Mouse (Mus musculus) hindbrain, embryonic 15.5 days (tissue): Measurements from ENCODE around the gene Apba2. TPM values are rescaled to one million over a fixed set of nuclear protein-coding genes. Genes with fewer than 3 reads are reported as not detected.

Experiments
- ATAC-seq: fragments of 200-750 bp; cut with Nextera tagmentation; 2 replicates; pipeline ENCODE4 v1.8.0; 2017; ENCODE audit warnings: low read depth, moderate number of reproducible peaks, moderate TSS enrichment; ENCODE audit not compliant: low FRiP score
- H3K27ac ChIP-seq: fragments of 300-500 bp; sonication (generic); replicated peaks from 2 replicates; pipeline ENCODE4 v1.5.1; 2015; ENCODE audit warnings: mild to moderate bottlenecking, inconsistent platforms
- H3K27me3 ChIP-seq: fragments of 300-500 bp; sonication (generic); 2 replicates; pipeline ENCODE4 v1.6.1; 2015; ENCODE audit warnings: control low read depth, inconsistent platforms
- H3K36me3 ChIP-seq: fragments of 300-500 bp; sonication (generic); 2 replicates; pipeline ENCODE4 v1.6.1; 2015; ENCODE audit warnings: control low read depth, inconsistent platforms
- H3K4me1 ChIP-seq: fragments of 300-500 bp; sonication (generic); replicated peaks from 2 replicates; pipeline ENCODE4 v1.6.1; 2015; ENCODE audit warnings: control low read depth, inconsistent platforms
- H3K4me2 ChIP-seq: fragments of 300-500 bp; sonication (generic); 2 replicates; pipeline ENCODE4 v1.6.1; 2015; ENCODE audit warnings: moderate library complexity, mild to moderate bottlenecking, inconsistent platforms
- H3K4me3 ChIP-seq: fragments of 300-500 bp; sonication (generic); 2 replicates; pipeline ENCODE4 v1.5.1; 2015; ENCODE audit warnings: mild to moderate bottlenecking, inconsistent platforms
- H3K9ac ChIP-seq: fragments of 300-500 bp; sonication (generic); 2 replicates; pipeline ENCODE4 v1.6.1; 2015; ENCODE audit warnings: inconsistent platforms
- H3K9me3 ChIP-seq: fragments of 300-500 bp; sonication (generic); 2 replicates; pipeline ENCODE4 v1.6.1; 2016; ENCODE audit warnings: control low read depth, inconsistent platforms
- WGBS: fragments of 180-500 bp; shearing (Covaris S2); methylation state at CpG from one replicate; pipeline ENCODE4 v1.1.7; 2015; 5-methylcytosine and 5-hydroxymethylcytosine counted together
- polyA plus RNA-seq: library from polyadenylated mRNA; unstranded; fragments of >200 nt; fragmentation: Nextera tagmentation; extraction: Ambion mirVana; gene quantifications from 2 replicates; pipeline ENCODE4 v1.2.1, GENCODE M21; 2015

Apba2 gene
- polyA plus RNA-seq, 1 experiment from 2014 or later, result 175 TPM

DNA sequence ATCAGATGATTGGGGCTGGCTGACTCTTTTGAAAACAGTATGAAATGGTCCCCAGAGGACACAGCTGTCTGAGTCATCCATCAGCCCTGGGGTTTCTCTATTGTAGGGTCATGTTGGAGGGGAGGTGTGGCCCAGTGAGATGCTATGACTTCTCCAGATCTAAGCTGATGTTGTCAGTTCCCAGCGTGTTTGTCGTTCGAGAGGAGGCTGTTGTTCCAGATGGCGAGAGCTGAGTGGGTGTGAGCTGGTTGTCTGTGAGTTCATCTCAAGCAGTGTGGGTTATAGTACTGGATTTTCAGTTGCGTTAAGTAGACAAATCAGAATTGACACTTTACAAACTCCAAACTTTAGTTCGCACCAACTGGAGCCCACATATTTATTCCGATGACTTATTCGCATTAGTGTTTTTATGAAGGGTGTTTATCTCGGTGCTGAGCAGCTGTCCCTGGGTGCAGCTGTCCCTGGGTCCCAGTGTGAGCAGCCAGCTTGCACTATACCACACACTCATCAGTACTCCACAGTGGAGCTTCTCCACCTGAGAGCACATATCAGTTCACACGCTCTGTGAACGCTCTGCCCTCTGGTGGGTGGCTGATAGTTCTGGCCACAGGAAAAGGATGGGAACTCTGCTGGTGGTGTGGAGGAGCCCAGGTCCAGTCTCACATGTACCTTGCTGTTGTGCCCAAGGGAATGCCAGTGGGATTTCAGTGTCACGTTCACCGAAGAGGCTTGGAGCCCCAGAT is 208.2 kb downstream of the Apba2 start:
- no peaks in the 10 kb centered on the region for H3K27me3 ChIP-seq
- H3K9ac ChIP-seq, result no peak overlapping the region
- no peaks in the 10 kb centered on the region for H3K9me3 ChIP-seq
- 0 out of 2 replicates have a peak, but pooled peaks cover 3% of the 10 kb centered on the region for H3K36me3 ChIP-seq
- H3K4me2 ChIP-seq, result no peak overlapping the region
- no peak overlapping the region for H3K4me3 ChIP-seq
- no peaks in the 10 kb centered on the region for H3K4me1 ChIP-seq
- H3K27ac ChIP-seq, result no peak overlapping the region
- ATAC-seq, result 0 out of 2 replicates have a peak, but pooled peaks have one; percentile 50
- 84% methylated on average over 13 of the region's 13 CpGs for WGBS

DNA sequence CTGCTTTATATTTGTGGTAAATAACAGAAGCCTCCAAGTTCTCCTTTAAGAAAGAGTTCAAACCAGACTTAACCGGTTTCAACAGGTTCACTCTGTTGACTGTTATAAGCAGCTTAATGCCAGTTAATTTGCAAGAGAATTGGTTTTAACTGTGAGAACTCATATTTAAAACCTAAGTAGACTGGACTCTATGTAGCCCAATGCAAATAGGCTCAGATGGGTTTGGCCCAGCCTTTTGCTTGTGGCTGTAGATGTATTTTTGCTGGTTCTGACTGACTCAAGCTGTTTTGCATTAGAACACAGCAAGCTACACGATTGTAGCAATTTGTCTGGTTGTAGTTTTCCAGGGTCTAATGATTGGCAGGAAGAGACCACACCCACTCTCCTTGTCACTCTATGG is 214.8 kb downstream of the Apba2 start:
- Histone ChIP-seq H3K4me1 (no peaks in the 10 kb centered on the region), H3K9me3 (no peaks in the 10 kb centered on the region), H3K27ac (no peak overlapping the region), H3K27me3 (no peaks in the 10 kb centered on the region), H3K4me3 (no peak overlapping the region), H3K36me3 (peaks cover 6% of the 10 kb centered on the region; the same call in 1 of the 2 replicates), H3K4me2 (no peak overlapping the region), H3K9ac (no peak overlapping the region)
- ATAC-seq, result no peak
- WGBS, result 77% methylated on average over 2 of the region's 2 CpGs

- H3K4me2 ChIP-seq, result no peak overlapping the region
- H3K4me1 ChIP-seq, result peaks cover 21% of the 10 kb centered on the region
- H3K27ac ChIP-seq, result no peak overlapping the region
- no peak overlapping the region for H3K9ac ChIP-seq
- no peaks in the 10 kb centered on the region for H3K27me3 ChIP-seq
- no peaks in the 10 kb centered on the region for H3K9me3 ChIP-seq
- H3K4me3 ChIP-seq, result no peak overlapping the region
- no peak for ATAC-seq
- WGBS, result 89% methylated on average over 3 of the region's 3 CpGs
- no peaks in the 10 kb centered on the region for H3K36me3 ChIP-seq
Observed at GRCm38 (mm10) chr7:64723313-64723712, 221.8 kb downstream of the Apba2 start.

GRCm38 (mm10) chr7:64724409-64724808 is 222.9 kb downstream of the Apba2 start:
- no peaks in the 10 kb centered on the region for H3K36me3 ChIP-seq
- H3K4me3 ChIP-seq, result no peak overlapping the region
- no peaks in the 10 kb centered on the region for H3K9me3 ChIP-seq
- peaks cover 30% of the 10 kb centered on the region for H3K4me1 ChIP-seq
- H3K9ac ChIP-seq, result no peak overlapping the region
- no peak overlapping the region for H3K27ac ChIP-seq
- WGBS, result 92% methylated on average over 1 of the region's 1 CpGs
- H3K4me2 ChIP-seq, result no peak overlapping the region
- no peak for ATAC-seq
- no peaks in the 10 kb centered on the region for H3K27me3 ChIP-seq

DNA sequence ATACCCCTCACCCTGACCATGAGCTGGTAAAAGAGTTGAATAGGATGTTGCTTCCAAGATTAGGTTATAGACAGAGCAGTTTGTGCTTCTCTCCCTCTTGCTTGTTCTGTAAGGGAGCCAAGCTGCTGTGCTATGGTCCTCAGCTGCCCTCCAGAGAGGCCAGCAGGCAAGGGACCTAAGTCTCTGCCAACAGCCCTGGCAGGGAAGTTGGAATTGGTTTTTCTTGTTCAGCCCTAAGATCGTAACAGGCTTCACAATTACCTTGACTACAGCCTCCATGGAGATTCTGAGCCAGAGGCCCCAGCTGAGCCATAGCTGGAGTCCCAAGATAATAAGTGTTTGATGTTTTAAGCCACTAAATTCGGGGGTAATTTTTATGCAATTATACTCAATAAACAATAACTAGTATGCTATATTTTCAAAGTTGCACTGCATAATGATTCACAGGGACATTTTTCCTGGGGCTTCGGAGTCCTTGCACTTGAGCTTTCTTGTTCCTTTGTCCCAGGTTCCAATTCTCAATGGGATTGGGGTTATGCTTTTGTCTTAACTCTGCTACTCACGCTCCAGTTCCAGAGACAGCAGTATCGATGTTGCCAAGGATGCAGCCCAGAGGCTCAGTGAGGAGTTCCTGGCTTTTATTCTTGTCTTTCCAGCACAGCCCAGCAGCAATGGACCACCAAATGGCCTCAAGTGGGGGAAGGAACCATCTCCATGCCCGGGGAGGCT is 224.6 kb downstream of the Apba2 start:
- Histone ChIP-seq H3K9ac (no peak overlapping the region), H3K9me3 (no peaks in the 10 kb centered on the region), H3K36me3 (no peaks in the 10 kb centered on the region), H3K4me2 (no peak overlapping the region), H3K4me3 (no peak overlapping the region), H3K27ac (peak overlapping the region; percentile 75), H3K27me3 (no peaks in the 10 kb centered on the region), H3K4me1 (peaks cover 38% of the 10 kb centered on the region)
- ATAC-seq, result peak; percentile 55; the same call in 1 of the 2 replicates
- 52% methylated on average over 6 of the region's 6 CpGs for WGBS

- H3K9ac ChIP-seq, result no peak overlapping the region
- no peak overlapping the region for H3K4me3 ChIP-seq
- no peaks in the 10 kb centered on the region for H3K9me3 ChIP-seq
- peaks cover 38% of the 10 kb centered on the region for H3K4me1 ChIP-seq
- H3K4me2 ChIP-seq, result no peak overlapping the region
- H3K27me3 ChIP-seq, result no peaks in the 10 kb centered on the region
- peak; percentile 78 for ATAC-seq
- no peaks in the 10 kb centered on the region for H3K36me3 ChIP-seq
- WGBS, result 42% methylated on average over 5 of the region's 5 CpGs
- peak overlapping the region; percentile 43; the same call in 1 of the 2 replicates for H3K27ac ChIP-seq
Observed at GRCm38 (mm10) chr7:64728181-64728591, 226.7 kb downstream of the Apba2 start.

DNA sequence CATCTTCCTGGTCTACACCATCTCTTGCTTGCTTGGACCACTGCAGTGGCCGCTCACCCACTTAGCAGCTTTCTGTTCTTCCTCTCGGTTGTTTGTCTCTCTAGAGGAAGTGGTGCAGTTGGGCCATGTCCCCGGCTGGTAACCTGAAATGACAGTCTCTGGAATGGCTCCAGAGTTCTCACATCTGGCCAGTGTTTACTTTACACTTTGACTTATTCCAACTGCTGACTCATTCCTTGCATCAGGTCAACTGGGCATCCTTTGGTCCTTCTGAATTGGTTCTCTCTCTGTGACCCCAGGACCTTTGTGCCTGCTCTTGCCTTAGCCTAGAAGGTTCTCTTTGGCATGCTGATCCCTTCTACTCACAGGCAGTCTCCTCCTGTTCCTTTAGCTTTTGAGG is 227.3 kb downstream of the Apba2 start:
- H3K4me3 ChIP-seq, result no peak overlapping the region
- H3K4me2 ChIP-seq, result no peak overlapping the region
- H3K36me3 ChIP-seq, result no peaks in the 10 kb centered on the region
- WGBS, result 83% methylated on average over 3 of the region's 3 CpGs
- H3K4me1 ChIP-seq, result peaks cover 38% of the 10 kb centered on the region
- H3K9me3 ChIP-seq, result no peaks in the 10 kb centered on the region
- ATAC-seq, result no peak
- H3K27ac ChIP-seq, result peak overlapping the region; percentile 42; the same call in 1 of the 2 replicates
- no peaks in the 10 kb centered on the region for H3K27me3 ChIP-seq
- H3K9ac ChIP-seq, result no peak overlapping the region

GRCm38 (mm10) chr7:64729785-64730184 is 228.3 kb downstream of the Apba2 start:
- no peaks in the 10 kb centered on the region for H3K9me3 ChIP-seq
- no peak overlapping the region for H3K4me3 ChIP-seq
- no peaks in the 10 kb centered on the region for H3K36me3 ChIP-seq
- no peak overlapping the region for H3K9ac ChIP-seq
- peak overlapping the region; percentile 39; the same call in 1 of the 2 replicates for H3K27ac ChIP-seq
- no peaks in the 10 kb centered on the region for H3K27me3 ChIP-seq
- H3K4me2 ChIP-seq, result no peak overlapping the region
- WGBS, result 22% methylated on average over 7 of the region's 7 CpGs
- peaks cover 38% of the 10 kb centered on the region for H3K4me1 ChIP-seq
- ATAC-seq, result peak; percentile 35

GRCm38 (mm10) chr7:64739131-64739530 is 237.6 kb downstream of the Apba2 start:
- no peak overlapping the region for H3K27ac ChIP-seq
- peaks cover 8% of the 10 kb centered on the region for H3K4me1 ChIP-seq
- no peaks in the 10 kb centered on the region for H3K9me3 ChIP-seq
- no peak overlapping the region for H3K9ac ChIP-seq
- H3K27me3 ChIP-seq, result no peaks in the 10 kb centered on the region
- no peak overlapping the region for H3K4me2 ChIP-seq
- no peak overlapping the region for H3K4me3 ChIP-seq
- peaks cover 11% of the 10 kb centered on the region for H3K36me3 ChIP-seq
- no peak for ATAC-seq
- 22% methylated on average over 11 of the region's 11 CpGs for WGBS

- WGBS, result 18% methylated on average over 8 of the region's 8 CpGs
- no peak overlapping the region for H3K4me3 ChIP-seq
- ATAC-seq, result peak; percentile 86
- H3K4me1 ChIP-seq, result peaks cover 8% of the 10 kb centered on the region
- peak overlapping the region; percentile 56 for H3K27ac ChIP-seq
- no peaks in the 10 kb centered on the region for H3K27me3 ChIP-seq
- no peaks in the 10 kb centered on the region for H3K9me3 ChIP-seq
- no peak overlapping the region for H3K9ac ChIP-seq
- H3K36me3 ChIP-seq, result peaks cover 21% of the 10 kb centered on the region
- H3K4me2 ChIP-seq, result no peak overlapping the region
Observed at GRCm38 (mm10) chr7:64741333-64742307, 240.1 kb downstream of the Apba2 start.

GRCm38 (mm10) chr7:64743610-64744009 is 242.1 kb downstream of the Apba2 start:
- Histone ChIP-seq H3K27ac (no peak overlapping the region), H3K27me3 (no peaks in the 10 kb centered on the region), H3K9ac (no peak overlapping the region), H3K36me3 (peaks cover 17% of the 10 kb centered on the region), H3K4me3 (no peak overlapping the region), H3K4me2 (no peak overlapping the region), H3K4me1 (peaks cover 8% of the 10 kb centered on the region), H3K9me3 (no peaks in the 10 kb centered on the region)
- no peak for ATAC-seq
- 91% methylated on average over 7 of the region's 7 CpGs for WGBS
